Mouse (Mus musculus): ENCODE measurements at regions not wholly inside any gene's neighbourhood (a gene's known extent, or its start where the extent isn't known, plus 50 kb on each side); places are given as distances from the start of the nearest gene placed in this dataset.

DNA sequence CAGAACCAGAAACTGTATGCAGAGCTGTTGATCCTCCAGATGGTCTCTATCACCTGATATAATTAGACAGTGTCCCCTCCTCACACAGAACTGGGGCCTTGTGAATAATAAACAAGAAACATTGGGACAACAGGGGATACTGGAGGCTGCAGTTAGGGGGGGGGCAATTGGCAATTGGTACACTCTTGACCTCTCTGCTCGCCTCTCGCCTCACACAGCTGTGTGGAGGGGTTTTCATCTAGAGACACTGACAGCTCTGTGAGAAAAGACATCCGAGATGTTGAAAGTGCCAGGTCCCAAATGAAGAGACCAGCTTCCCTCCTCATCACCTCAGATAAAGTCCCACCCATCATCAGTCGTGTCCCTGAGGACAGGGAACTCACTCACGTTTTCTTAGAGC is 277.7 kb upstream of the Xylt1 start:
- no peak for DNase-seq (ENCODE audit: low spot score in 2 of 2)

DNA sequence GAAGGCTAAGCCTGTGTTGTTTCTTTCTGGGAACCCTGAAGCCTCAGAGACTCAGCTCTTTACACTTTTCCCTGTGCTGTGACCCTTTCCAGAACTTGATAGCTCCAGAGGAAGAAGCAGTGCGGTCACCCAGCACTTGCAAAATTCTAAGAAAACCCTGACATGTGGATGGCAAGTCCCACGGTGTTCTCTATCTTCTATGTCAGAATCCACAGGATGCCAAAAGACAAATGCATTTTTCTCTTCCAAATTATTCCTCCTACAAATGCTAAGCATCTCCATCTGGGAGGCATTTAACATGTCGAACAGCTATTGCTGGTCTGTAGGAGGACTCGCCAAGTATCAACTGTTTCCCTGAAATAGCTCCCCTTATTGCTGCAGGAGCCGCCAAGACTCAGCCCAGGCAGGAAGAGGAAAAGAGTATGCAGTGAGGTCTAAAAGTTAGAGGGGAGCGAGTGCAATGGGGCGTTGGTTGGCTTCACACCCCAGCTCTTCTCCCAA is 274.0 kb upstream of the Xylt1 start:
- DNase-seq (ENCODE audit: low spot score in 2 of 2) = no peak

DNA sequence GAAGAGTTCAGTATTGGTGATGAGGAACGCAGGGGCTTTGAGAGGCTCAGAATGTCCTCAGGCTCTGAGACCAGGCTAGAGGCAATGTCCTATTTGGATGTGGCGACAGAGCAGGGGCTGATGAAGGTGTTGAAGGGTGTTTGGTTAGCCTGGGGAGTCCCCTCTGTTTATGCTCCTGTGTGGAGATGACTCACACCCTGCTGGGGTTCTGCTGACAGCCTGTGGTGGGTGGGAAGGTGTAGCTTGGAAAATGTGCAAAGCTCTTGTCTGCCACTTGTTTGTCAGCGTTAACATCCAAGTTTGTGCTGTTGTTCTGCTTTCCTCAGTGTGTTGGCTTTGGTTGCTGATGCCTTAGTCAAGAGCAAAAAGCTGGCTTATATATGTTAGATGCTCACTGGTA is 272.4 kb upstream of the Xylt1 start:
- no peak for DNase-seq (ENCODE audit: low spot score in 2 of 2)

DNA sequence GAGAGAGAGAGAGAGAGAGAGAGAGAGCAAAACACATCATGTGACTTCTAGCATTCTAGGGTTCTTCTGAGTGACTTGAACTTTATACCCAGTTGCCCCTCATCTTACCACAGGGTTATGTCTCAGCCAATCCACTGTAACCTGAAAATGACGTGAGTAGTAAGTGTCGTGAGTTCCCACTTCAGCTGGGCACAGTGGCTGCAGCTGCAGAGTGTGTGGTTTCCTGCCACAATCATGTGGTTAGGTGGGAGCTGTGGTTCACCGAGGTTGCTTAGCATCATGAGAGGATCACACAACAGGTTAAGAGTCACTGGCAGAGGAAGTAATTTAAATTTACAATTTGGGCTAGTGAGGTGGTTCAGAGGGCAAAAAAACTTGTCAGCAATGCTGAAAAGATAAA is 253.1 kb upstream of the Xylt1 start:
- peak in 1 of 2 experiments; percentile 2 for DNase-seq (ENCODE audit: low spot score in 2 of 2)

DNA sequence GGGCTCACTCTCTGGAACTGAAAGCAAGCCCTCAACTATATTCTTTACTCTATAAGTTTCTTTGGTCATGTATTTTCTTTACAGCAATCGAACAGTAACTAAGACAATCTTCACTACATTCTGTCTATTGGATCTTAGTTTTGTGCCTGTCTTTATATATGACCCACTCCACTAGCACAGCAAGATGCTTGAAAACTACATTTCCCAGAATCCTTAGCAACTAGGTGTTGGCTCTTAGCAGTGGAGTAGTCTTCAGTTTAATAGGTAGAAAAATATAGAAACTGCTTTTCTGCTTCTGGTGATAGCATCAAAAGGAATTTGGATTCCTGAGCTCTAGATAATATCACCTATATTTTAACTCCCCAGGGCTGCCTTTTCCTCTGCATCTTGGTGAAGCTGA is 245.9 kb upstream of the Xylt1 start:
- DNase-seq (ENCODE audit: low spot score in 2 of 2) = no peak

DNA sequence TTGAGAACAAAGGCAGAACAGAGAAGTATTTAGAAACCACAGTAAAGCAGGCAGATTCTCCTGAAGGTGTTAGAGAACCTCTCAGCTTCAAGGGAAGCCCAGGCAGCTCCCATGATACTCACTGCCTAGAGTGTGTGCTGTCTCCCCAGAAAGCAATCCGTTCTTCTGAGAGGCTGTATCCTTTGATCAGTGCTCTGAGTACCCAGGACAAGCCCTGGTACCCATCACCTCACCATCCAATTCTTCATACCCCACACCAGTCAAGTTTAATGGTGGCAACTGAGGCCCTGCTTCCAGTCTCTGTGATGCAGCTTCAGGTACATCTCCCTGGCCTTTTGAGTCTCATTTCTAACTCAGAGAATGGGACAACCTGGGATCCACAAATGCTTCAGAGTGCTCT is 242.1 kb upstream of the Xylt1 start:
- no peak for DNase-seq (ENCODE audit: low spot score in 2 of 2)

DNA sequence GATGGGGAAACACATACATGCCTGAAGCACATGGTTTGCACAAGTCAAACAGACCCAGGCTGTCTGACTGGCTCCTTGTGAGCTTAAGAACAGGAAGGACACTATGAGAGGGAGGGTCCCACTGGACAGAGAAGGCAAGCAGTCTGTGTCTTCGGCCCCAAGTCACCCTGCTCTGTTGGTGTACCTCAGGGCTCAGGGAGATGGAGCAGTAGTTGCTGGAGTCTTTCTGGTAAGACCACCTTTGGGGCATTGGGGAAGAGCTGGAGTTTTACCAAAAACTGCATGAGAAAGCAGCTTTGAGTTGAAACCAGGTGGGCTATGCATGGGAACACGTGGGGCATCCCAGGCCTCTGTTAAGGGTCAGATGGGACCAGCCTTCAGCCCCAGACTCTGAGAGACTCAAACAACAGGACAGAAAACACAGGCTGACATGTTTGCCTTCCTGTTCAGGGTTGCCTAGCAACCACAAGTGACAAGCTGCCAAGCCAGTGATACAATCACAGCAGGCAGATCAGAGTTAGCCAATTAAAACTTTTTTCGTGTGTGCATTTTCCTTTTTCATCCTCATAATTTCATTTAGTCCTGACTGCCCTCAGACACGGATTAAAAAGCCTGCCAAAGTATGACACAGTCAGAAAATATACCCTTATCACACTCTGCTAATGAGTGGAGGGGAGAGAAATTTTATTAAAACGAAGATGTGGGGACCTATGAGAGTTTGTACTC is 241.4 kb upstream of the Xylt1 start:
- DNase-seq (ENCODE audit: low spot score in 2 of 2) = no peak

DNA sequence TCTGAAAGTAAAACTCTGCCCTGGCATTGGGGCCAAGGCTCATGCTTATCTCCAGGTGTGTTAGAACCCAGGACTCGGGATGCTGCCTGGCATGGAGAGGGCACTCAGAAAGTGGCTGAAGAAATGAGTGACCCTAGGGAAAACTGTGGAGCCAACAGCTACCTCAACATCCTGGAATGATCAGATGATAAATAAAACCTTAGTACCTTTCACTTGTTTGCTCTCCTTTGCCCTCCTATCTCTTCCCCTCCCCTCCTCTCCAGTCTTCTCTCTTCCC is 240.9 kb upstream of the Xylt1 start:
- DNase-seq (ENCODE audit: low spot score in 2 of 2) = no peak

GRCm38 (mm10) chr7:117146809-117147208 is 234.0 kb upstream of the Xylt1 start:
- DNase-seq (ENCODE audit: low spot score in 2 of 2) = no peak

DNA sequence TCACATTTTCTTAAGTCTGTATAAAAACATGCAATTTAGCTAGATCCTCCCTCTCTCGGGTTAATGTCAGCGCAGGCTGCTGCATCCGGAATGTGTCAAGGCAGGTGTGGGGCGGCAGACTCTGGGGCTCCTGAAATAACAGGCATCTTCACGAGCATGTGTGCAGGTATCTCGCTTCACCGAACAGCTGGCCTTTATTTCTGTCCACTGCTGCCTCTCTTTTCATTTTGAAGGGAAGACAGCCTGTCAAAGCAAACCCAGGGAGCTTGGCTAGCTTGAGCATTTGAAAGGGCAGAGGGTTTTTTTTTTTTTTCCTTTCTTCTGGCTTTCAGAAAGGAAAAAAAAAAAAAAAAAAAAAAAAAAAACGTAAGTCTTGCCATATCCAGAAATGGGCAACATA is 230.4 kb upstream of the Xylt1 start:
- no peak for DNase-seq (ENCODE audit: low spot score in 2 of 2)

DNA sequence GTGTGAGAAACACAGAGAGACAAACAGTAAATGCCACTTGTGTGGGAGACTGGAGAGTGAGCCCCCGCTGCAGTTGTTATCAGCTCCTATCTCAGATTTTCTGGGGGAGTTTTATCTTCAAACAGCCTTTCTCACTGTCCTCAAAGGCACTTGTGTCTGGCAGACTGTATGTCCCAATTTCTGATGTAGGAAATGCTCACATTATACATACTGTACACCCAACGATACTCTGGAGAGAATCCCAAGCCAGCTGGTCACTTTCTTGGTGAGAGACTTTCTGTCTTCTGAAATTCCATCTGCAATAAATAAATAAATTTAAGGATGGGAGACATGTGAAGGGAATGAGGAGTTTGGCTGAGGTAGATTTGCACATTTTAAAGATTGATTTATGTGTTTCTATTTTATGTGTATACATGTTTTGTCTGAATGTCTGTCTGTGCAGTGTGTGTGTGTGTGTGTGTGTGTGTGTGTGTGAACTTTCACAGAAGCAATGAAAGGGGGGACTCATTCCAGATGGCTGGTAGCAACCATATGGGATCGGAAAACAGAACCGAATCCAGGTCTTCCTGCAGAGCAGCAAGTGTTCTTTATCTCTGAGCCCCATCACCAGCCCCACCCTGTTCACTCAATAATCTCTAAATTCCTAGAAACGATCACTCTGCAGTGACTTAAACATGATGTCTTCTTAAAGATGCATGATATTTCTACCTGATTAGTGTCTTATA is 226.8 kb upstream of the Xylt1 start:
- no peak for DNase-seq (ENCODE audit: low spot score in 2 of 2)

DNA sequence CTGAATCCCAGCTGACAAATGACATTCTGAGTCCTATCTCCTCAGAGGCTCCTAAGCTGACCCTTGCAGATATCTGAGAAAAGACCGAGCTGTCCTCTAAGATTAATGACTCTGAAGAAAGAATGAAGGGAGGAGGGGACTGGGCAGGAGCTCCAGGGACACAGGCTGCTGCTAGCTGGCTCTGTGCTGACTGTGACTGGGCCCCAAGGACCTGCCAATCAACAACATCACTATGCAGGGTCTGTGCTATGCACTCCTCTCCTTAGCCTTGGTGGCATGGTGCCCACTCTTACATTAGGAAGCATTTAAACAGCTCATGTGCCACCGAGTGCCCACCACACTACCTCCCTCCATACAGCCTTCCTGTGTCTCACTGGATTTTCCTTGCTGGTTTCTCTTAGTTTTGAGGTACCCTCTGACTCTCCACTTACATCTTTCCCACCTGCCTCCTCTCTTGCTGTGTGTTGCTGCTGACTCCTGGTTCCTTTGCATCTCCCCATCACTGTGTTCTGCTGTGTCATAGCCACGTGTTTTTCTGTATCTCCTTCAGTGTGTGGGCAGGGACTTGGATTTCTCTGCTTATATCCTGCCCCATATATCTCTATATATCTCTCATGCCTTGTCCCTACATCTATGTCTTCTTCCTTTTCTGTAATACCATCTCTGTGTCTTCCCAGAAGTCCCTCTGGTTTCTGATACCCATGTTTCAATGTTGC is 219.4 kb upstream of the Xylt1 start:
- DNase-seq (ENCODE audit: low spot score in 2 of 2) = no peak

DNA sequence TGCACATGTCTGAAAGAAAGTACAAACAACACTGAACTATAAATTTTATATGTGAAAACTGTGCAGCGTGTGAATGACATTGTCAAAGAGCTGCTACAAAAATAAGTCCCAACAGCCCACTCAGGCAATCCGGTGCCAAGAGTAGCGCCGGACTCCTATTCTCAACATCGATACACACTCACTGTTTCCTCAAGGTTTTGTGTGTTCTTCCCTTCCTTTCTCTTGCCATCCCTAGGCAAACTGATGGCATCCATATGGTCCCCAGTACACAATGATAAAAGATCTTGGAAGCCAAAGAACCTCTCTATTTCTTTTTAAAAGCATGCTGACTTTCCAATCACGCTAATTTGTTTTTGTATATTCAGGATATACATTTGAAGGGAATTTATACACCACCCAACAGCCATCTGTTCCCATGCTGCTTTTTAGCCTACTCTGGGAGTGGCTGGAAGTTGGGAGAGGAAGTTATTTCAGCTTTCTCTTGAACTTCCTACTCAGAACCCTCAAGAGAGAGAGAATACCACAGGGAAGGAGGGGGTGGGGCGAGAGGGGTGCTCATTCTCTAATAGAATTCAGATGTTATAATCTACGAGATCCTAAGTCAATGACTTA is 205.9 kb upstream of the Xylt1 start:
- DNase-seq (ENCODE audit: low spot score in 2 of 2) = no peak

DNA sequence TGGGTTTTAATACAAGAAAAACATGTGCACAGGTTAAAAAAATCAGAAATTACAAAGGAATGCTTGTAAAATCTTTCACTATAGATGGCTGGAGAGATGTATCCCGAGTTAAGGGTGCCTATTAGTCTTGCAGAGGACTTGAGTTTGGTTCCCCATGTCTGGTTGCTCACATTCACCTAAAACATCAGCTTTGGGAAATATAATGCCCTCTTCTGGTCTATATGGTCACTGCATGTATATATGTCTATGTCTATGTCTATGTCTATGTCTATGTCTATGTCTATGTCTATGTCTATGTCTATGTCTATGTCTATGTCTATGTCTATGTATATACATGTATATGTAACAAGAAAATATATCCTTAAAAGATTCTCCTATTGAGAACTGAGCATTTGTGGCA is 196.8 kb upstream of the Xylt1 start:
- DNase-seq (ENCODE audit: low spot score in 2 of 2) = no peak

DNA sequence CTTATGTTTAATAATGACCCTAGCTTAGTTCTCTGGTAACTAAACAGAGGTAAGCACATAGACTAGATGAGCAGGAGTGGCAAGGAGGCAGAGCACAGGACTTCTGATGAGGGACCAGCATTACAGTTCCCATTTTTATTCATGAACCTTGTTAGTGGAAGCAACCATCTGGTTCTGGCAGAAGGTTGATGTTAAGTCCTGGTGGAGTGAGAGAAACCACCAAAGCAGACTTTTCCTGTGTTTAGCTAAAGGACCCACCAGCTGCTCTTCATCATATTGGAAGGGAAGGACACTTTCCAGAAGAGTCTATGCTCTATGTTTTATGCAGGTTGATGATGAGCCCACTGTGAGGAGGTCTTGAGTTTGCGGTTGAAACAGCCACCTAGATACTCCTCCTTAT is 194.9 kb upstream of the Xylt1 start:
- no peak for DNase-seq (ENCODE audit: low spot score in 2 of 2)

- no peak for DNase-seq (ENCODE audit: low spot score in 2 of 2)
Measured at GRCm38 (mm10) chr7:117196611-117197010, 184.2 kb upstream of the Xylt1 start.

DNA sequence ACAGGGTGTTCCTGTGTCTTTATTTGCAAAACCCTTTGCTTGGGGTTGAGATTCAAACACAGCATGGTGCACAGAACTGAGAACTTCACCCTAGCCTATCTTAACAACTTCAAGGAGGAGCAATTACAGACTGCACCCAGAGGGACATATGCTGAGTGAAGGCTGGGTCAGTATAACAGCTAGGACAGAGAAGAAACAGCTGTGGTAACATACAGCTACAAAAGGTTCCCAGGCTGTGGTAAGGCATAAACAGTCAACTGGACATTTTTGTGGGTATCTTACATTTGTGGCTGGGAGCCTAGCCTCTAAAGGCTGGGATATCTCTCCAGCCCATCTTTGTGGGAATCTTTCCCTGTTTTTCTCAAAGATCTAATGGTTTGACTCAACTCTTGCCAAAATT is 154.5 kb upstream of the Xylt1 start:
- DNase-seq (ENCODE audit: low spot score in 2 of 2) = no peak

GRCm38 (mm10) chr7:117229619-117230018 is 151.2 kb upstream of the Xylt1 start:
- no peak for DNase-seq (ENCODE audit: low spot score in 2 of 2)

DNA sequence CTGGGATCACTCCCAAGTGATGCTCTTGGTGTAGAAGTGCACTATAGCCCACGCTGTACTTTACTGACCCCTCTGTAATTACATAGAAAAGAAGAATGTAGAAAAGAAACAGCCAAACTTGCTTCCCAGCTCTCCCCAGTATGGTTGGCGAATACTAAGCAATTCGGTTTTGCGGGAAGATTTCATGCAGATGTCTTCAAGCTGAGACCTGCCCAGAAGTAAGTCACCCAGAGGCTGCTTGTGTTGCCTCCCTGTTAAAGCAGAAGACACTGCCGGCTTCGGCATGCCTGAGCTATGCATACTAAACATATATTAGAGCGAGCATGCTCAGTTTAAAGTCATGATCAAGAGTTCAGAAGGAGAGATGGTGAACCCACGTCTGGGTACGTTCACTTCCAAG is 124.0 kb upstream of the Xylt1 start:
- no peak for DNase-seq (ENCODE audit: low spot score in 2 of 2)

DNA sequence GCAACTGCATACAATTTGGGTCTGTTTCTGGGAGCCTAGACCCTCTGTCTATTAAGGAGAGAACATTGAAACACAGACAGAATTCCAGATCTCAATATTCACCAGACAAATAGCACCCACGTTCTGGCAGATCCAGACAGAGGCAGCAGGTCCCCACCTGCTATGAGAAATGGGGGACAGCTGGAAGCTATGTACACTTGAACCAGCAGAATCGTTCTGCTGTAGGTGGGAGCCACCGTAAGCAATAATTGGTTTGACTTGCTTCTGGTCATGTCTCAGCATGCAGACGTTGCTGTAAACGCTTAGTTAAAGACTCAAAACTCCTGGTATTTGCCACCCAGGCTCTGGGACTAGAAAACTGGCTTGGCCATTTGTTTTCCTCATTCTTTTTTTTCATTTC is 122.2 kb upstream of the Xylt1 start:
- no peak for DNase-seq (ENCODE audit: low spot score in 2 of 2)

- DNase-seq (ENCODE audit: low spot score in 2 of 2) = no peak
Measured at GRCm38 (mm10) chr7:117259151-117259550, 121.6 kb upstream of the Xylt1 start.

- DNase-seq (ENCODE audit: low spot score in 2 of 2) = no peak
Measured at GRCm38 (mm10) chr7:117259674-117260294, 121.0 kb upstream of the Xylt1 start.
